Mouse (Mus musculus): ENCODE measurements around the gene Ano3.

GRCm38 (mm10) chr2:110757556-110757955, 193.2 kb downstream of the Ano3 start:
- no peak for TF ChIP-seq TBP (conservative IDR thresholded peaks at IDR 0.05; ENCODE audit: low read depth, low read length)
- TF ChIP-seq MYC (IDR thresholded peaks at IDR 0.05; ENCODE audit: low read depth, low read length): no peak

All from CH12.LX (cell line).